Mouse (Mus musculus) liver, embryonic 12.5 days (tissue): ENCODE data around the gene Gm45717. TPM values are rescaled to one million over a fixed set of nuclear protein-coding genes. Genes with fewer than 3 reads are reported as not detected.
A peak's percentile ranks its signal among the peaks of the same experiment; 100 is the strongest.

Experiments
- ATAC-seq: fragments of 200-750 bp; cut with Nextera tagmentation; 2 replicates; pipeline ENCODE4 v1.8.0; 2017; ENCODE audit warnings: moderate number of reproducible peaks, mild to moderate bottlenecking, moderate library complexity
- H3K27ac ChIP-seq: fragments of 300-500 bp; sonication (generic); 2 replicates; pipeline ENCODE4 v1.5.1; 2016; ENCODE audit warnings: mild to moderate bottlenecking
- H3K27me3 ChIP-seq: fragments of 300-500 bp; sonication (generic); replicated peaks from 2 replicates; pipeline ENCODE4 v1.6.1; 2016; ENCODE audit warnings: mild to moderate bottlenecking, moderate library complexity
- H3K36me3 ChIP-seq: fragments of 300-500 bp; sonication (generic); 2 replicates; pipeline ENCODE4 v1.6.1; 2016; ENCODE audit warnings: mild to moderate bottlenecking, moderate library complexity
- H3K4me1 ChIP-seq: fragments of 300-500 bp; sonication (generic); 2 replicates; pipeline ENCODE4 v1.6.1; 2016
- H3K4me2 ChIP-seq: fragments of 300-500 bp; sonication (generic); 2 replicates; pipeline ENCODE4 v1.6.1; 2016; ENCODE audit warnings: mild to moderate bottlenecking, moderate library complexity
- H3K4me3 ChIP-seq: fragments of 300-500 bp; sonication (generic); 2 replicates; pipeline ENCODE4 v1.5.1; 2016; ENCODE audit warnings: mild to moderate bottlenecking, moderate library complexity
- H3K9ac ChIP-seq: fragments of 300-500 bp; sonication (generic); 2 replicates; pipeline ENCODE4 v1.6.1; 2016; ENCODE audit warnings: mild to moderate bottlenecking, moderate library complexity
- H3K9me3 ChIP-seq: fragments of 300-500 bp; sonication (generic); replicated peaks from 2 replicates; pipeline ENCODE4 v1.6.1; 2016; ENCODE audit warnings: mild to moderate bottlenecking, moderate library complexity
- WGBS: fragments of 180-500 bp; shearing (Covaris S2); methylation state at CpG from one replicate; pipeline ENCODE4 v1.1.7; 2016; ENCODE audit not compliant: insufficient replicate concordance; 5-methylcytosine and 5-hydroxymethylcytosine counted together
- polyA plus RNA-seq: library from polyadenylated mRNA; unstranded; fragments of >200 nt; fragmentation: Nextera tagmentation; extraction: Ambion mirVana; gene quantifications from 2 replicates; pipeline ENCODE4 v1.2.1, GENCODE M21; 2016

Gm45717 gene
- polyA plus RNA-seq, 1 experiment from 2014 or later, result not detected

DNA sequence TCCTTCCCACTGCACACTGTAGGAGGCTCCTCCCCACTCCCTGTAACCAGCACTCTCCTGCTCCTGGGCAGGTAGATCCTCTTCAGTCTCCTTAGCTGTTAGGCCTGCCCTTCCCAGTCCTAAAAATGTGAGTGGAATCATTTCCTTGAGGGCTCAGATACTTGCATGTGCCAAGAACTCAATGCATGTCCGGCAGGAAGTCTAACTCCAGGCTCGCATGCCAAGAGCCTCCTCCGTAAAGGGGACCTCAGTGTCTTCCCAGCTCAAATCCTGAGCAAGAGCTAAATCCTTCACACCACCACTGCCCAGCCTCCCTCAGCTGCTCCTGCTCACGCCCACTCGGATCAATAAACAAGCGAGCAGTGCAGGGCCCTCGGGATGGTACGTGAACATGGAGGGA lies 4.7 kb downstream of the Gm45717 start:
- H3K4me2 ChIP-seq, result no peak overlapping the region
- WGBS, result 75% methylated on average over 8 of the region's 8 CpGs
- no peaks in the 10 kb centered on the region for H3K9me3 ChIP-seq
- no peaks in the 10 kb centered on the region for H3K27me3 ChIP-seq
- no peak for ATAC-seq
- H3K36me3 ChIP-seq, result peaks cover 40% of the 10 kb centered on the region
- H3K4me3 ChIP-seq, result no peak overlapping the region
- H3K27ac ChIP-seq, result no peak overlapping the region
- peaks cover 79% of the 10 kb centered on the region for H3K4me1 ChIP-seq
- no peak overlapping the region for H3K9ac ChIP-seq

DNA sequence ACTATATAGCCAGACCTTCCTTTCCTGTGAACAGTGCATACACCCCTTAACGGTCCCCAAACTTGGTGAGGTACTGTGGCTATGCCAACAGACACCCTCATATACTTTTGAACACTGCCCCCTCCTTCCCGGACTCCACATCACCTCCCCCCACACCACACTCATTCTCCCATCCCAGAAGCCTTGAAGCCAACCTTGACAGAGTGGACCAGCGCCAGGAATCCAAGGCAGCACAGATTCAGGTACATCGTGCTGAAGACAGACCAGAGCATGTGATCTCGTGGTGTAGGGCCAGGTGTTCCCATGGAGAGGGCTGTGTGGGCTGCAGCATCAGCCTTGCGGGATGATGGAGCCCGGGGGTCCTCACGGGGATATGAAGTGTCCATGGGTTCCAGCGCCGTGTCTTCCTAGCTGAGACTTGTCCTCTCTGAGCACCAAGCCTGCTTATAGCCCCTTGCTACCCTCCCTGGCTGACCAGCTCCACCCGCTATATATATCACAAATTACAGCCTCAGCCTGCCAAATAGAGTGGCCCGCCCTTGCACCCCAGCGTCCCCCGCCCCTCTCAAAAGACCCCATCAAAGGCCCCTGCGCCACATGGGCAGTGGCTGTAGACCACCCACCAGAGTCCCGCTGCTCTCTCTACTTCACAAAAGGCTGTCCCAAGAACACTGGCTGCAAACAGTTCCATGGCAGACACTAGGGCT lies 5.8 kb downstream of the Gm45717 start, which contains the start of gene Ifitm5:
Gene Ifitm5 (minus strand): TSS at position 468 of the 707 bp plus-strand sequence.
- peaks cover 73% of the 10 kb centered on the region for H3K4me1 ChIP-seq
- H3K36me3 ChIP-seq, result peaks cover 51% of the 10 kb centered on the region
- no peak within 1 kb of the TSS for H3K27ac ChIP-seq
- ATAC-seq, result no peak
- no peak within 1 kb of the TSS for H3K9ac ChIP-seq
- no peak within 1 kb of the TSS for H3K4me3 ChIP-seq
- WGBS, result 74% methylated on average over 16 of the region's 16 CpGs
- no peaks in the 10 kb centered on the region for H3K27me3 ChIP-seq
- no peak within 1 kb of the TSS for H3K4me2 ChIP-seq
- no peaks in the 10 kb centered on the region for H3K9me3 ChIP-seq

DNA sequence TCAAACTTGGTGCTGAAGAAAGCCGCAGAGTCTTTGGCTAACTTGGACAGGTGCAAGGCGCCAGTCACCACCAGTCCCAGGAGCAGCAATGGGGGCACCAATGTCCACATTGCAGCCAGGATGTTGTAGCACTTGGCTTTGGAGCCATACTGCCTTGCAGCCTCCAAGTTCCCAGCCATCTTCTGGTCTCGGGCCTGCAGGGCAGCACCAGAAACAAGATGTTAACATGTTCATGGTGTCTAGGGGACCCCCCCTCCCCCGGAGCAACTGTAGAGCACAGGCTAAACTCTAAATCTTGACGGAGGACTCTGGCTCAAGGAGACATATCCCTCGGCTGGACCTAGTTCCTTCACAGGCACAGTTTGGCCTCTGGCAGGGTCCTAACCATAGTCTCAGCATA lies 6.5 kb downstream of the Gm45717 start:
- Histone ChIP-seq H3K36me3 (peaks cover 53% of the 10 kb centered on the region), H3K4me1 (peaks cover 66% of the 10 kb centered on the region), H3K4me2 (no peak overlapping the region), H3K27me3 (no peaks in the 10 kb centered on the region), H3K9me3 (no peaks in the 10 kb centered on the region), H3K27ac (no peak overlapping the region), H3K4me3 (no peak overlapping the region), H3K9ac (no peak overlapping the region)
- 70% methylated on average over 6 of the region's 6 CpGs for WGBS
- no peak for ATAC-seq

DNA sequence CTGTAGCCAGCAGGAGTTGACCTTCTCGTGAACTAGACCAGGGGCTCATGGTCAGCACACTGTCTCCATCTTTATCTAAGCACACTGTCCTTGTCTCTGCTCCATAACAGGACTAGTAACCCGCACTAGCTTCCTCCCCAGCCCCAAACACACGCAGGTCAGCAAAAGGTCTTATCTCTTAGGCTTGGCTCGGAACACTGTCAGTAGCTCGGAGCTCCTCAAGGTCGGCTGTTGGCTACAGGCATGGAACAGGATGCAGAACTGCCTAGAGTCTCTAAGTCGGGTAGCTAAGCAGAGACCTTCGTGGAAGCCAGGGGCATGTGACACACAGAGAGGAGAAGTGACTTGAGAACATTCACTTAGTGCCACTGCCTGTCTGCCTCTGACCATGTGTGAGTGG lies 7.6 kb downstream of the Gm45717 start:
- H3K36me3 ChIP-seq, result peaks cover 56% of the 10 kb centered on the region
- H3K27me3 ChIP-seq, result no peaks in the 10 kb centered on the region
- H3K4me2 ChIP-seq, result no peak overlapping the region
- no peak for ATAC-seq
- H3K9me3 ChIP-seq, result no peaks in the 10 kb centered on the region
- H3K4me1 ChIP-seq, result peaks cover 60% of the 10 kb centered on the region
- H3K27ac ChIP-seq, result peak overlapping the region; percentile 38
- 26% methylated on average over 8 of the region's 8 CpGs for WGBS
- H3K4me3 ChIP-seq, result no peak overlapping the region
- no peak overlapping the region for H3K9ac ChIP-seq

DNA sequence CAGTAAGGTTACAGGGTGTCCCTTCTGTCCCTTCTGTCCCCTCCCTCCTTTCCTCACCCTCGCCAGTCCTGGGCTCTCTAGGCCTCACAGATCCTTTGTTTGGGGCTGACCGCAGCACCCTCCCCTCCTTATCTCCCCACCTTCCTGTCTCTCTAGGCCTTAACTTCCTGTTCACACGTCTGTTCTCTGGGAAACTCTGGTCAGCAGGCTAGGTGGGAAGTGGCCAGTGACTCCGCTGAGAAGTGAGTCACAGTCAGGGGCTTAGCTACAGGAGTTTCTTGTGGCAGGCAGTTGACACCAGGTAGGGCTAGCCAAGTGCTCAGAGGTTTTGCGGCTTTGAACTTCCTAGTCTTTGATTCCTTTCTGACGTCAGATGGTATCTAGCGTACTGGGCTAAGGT lies 8.8 kb downstream of the Gm45717 start:
- peak; percentile 21; the same call in 1 of the 2 replicates for ATAC-seq
- H3K27me3 ChIP-seq, result no peaks in the 10 kb centered on the region
- no peak overlapping the region for H3K4me2 ChIP-seq
- H3K27ac ChIP-seq, result peak overlapping the region; percentile 28; the same call in 1 of the 2 replicates
- 13% methylated on average over 7 of the region's 7 CpGs for WGBS
- H3K4me3 ChIP-seq, result no peak overlapping the region
- peaks cover 50% of the 10 kb centered on the region for H3K36me3 ChIP-seq
- peak overlapping the region; percentile 9; the same call in 1 of the 2 replicates for H3K9ac ChIP-seq
- H3K9me3 ChIP-seq, result no peaks in the 10 kb centered on the region
- H3K4me1 ChIP-seq, result peaks cover 64% of the 10 kb centered on the region

DNA sequence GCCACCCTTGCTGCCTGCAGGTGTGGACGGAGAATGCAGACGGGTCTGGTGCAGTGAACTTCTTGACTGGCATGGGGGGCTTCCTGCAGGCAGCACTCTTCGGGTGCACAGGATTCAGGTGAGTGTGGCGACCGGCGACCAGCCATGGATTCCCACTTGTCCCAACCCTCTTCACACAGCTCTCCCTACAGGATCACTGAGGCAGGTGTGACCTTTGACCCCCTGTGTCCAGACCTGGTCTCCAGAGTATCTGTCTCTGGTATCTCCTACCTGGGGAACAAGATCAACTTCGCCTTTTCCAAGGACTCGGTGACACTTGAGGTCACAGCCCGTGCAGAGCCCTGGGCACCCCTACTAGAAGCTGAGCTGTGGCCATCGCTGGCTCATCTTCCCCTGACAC lies 9.4 kb downstream of the Gm45717 start:
- Histone ChIP-seq H3K27me3 (no peaks in the 10 kb centered on the region), H3K4me3 (no peak overlapping the region), H3K4me1 (peaks cover 61% of the 10 kb centered on the region), H3K36me3 (peaks cover 50% of the 10 kb centered on the region), H3K4me2 (no peak overlapping the region), H3K9me3 (no peaks in the 10 kb centered on the region), H3K9ac (no peak overlapping the region), H3K27ac (0 out of 2 replicates have a peak overlapping the region, but pooled peaks have one; percentile 28)
- 71% methylated on average over 10 of the region's 10 CpGs for WGBS
- no peak for ATAC-seq

DNA sequence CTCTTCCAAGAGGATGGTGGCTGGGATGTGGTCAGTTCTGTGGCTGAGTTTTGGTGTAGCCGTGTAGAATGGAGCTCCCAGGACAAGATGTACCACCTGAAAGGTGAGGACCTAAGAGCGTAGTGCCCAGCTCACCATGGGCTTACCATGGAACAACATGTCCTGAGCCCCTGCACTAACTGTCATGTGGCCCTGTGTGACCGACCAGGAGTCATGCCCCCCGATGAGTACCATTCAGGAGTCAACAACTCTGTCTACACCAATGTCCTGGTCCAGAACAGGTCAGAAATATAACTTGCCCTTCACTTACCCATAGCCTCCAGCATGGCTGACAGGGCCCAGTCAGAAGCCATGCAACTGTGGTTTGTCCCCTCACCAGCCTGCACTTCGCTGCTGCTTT lies 10.5 kb downstream of the Gm45717 start:
- Histone ChIP-seq H3K27me3 (no peaks in the 10 kb centered on the region), H3K27ac (no peak overlapping the region), H3K9me3 (no peaks in the 10 kb centered on the region), H3K4me2 (no peak overlapping the region), H3K36me3 (peaks cover 50% of the 10 kb centered on the region), H3K4me1 (peaks cover 57% of the 10 kb centered on the region), H3K4me3 (no peak overlapping the region), H3K9ac (no peak overlapping the region)
- ATAC-seq, result no peak
- 74% methylated on average over 5 of the region's 5 CpGs for WGBS

DNA sequence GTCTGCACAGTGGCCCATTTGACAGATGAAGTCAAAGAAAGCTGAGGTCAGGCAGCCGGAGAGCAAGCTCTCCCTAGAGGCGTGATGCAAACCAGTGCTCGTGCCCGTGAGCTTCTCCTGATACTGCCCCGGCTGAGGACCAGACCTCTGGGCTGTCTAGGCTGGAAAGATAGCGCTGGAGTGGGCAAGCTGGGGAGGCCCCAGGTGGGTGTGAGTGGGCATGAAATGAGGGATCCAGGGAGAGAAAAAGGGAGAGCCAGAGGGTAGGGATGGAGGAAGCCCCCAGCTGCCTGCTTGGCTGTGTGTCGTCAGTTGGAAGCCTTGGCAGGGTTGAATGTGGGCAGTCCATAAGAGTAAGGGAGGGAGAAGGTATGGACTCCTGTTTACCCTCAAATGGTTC lies 11.5 kb downstream of the Gm45717 start:
- H3K36me3 ChIP-seq, result peaks cover 46% of the 10 kb centered on the region
- H3K9me3 ChIP-seq, result no peaks in the 10 kb centered on the region
- no peak overlapping the region for H3K4me2 ChIP-seq
- ATAC-seq, result no peak
- H3K27ac ChIP-seq, result no peak overlapping the region
- H3K4me3 ChIP-seq, result no peak overlapping the region
- 68% methylated on average over 7 of the region's 7 CpGs for WGBS
- no peak overlapping the region for H3K9ac ChIP-seq
- peaks cover 3% of the 10 kb centered on the region; the same call in 1 of the 2 replicates for H3K27me3 ChIP-seq
- H3K4me1 ChIP-seq, result peaks cover 65% of the 10 kb centered on the region

DNA sequence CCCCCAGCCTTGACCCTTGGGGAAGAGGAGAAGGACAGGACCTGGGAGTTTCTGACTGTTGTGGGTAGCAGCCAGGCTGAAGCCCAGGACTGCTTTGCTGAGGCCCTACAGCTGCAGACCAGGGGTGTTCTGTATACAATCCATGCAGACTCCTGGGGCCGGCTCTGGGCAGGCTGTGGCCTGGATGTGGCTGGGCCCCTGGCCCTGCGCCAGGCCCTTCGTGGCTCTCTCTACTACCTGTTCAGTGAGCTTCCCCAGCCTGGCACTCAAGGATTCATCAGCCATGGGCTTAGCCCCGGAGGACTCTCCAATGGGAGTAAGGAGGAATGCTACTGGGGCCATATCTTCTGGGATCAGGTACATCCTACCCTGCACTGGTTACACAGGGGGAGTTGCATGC lies 12.4 kb downstream of the Gm45717 start:
- H3K9ac ChIP-seq, result no peak overlapping the region
- H3K27me3 ChIP-seq, result peaks cover 3% of the 10 kb centered on the region; the same call in 1 of the 2 replicates
- 0 out of 2 replicates have a peak overlapping the region, but pooled peaks have one; percentile 24 for H3K27ac ChIP-seq
- WGBS, result 84% methylated on average over 4 of the region's 4 CpGs
- H3K4me3 ChIP-seq, result no peak overlapping the region
- no peak overlapping the region for H3K4me2 ChIP-seq
- no peak for ATAC-seq
- H3K9me3 ChIP-seq, result no peaks in the 10 kb centered on the region
- H3K4me1 ChIP-seq, result peaks cover 61% of the 10 kb centered on the region
- H3K36me3 ChIP-seq, result peaks cover 38% of the 10 kb centered on the region

DNA sequence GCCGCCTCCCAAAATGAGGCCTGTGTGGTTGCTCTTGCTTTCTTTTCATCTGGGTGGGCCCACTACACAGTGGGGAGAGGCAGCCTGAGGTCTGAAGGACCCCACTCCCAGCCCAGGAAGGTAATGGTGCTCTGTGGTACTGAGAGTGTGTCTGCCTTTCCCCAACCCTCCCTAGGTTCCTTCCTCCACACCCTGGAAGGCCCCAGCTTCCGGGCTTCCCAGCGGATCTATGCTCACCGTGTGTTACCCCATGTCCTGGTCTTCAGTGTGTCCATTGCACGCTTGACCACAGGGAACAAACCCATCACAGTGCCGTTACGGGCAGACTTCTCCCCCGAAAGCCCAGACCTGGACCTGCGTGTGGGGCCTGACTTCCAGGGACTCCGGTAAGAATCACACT lies 12.9 kb downstream of the Gm45717 start:
- Histone ChIP-seq H3K27me3 (peaks cover 6% of the 10 kb centered on the region; the same call in 1 of the 2 replicates), H3K4me1 (peaks cover 56% of the 10 kb centered on the region), H3K4me2 (no peak overlapping the region), H3K9me3 (no peaks in the 10 kb centered on the region), H3K9ac (no peak overlapping the region), H3K36me3 (peaks cover 32% of the 10 kb centered on the region), H3K27ac (peak overlapping the region; percentile 24; the same call in 1 of the 2 replicates), H3K4me3 (no peak overlapping the region)
- ATAC-seq, result no peak
- 85% methylated on average over 10 of the region's 10 CpGs for WGBS

DNA sequence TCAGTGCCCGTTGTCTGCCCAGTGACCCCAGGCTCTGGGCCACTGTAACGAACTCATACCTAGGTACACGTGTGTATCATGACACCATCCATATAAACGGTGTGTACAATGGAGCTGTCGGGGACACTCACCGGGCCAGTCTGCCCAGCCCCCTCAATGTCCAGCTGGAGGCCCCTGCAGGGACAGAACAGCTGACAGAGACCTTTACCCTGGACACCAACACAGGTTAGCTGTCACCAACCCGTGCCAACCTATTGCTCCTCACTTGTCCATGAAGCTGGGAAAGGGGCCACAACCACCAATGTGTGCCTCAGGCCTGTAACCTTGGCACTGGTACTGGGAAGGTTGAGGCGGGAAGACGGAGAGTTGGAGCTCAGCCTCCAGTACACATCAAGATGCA lies 13.4 kb downstream of the Gm45717 start:
- Histone ChIP-seq H3K27ac (peak overlapping the region; percentile 78), H3K4me3 (peak overlapping the region; percentile 62), H3K4me2 (peak overlapping the region; percentile 77), H3K9ac (peak overlapping the region; percentile 70), H3K27me3 (peaks cover 9% of the 10 kb centered on the region; the same call in 1 of the 2 replicates), H3K36me3 (peaks cover 29% of the 10 kb centered on the region), H3K9me3 (no peaks in the 10 kb centered on the region), H3K4me1 (peaks cover 51% of the 10 kb centered on the region)
- ATAC-seq, result no peak
- 61% methylated on average over 9 of the region's 9 CpGs for WGBS

DNA sequence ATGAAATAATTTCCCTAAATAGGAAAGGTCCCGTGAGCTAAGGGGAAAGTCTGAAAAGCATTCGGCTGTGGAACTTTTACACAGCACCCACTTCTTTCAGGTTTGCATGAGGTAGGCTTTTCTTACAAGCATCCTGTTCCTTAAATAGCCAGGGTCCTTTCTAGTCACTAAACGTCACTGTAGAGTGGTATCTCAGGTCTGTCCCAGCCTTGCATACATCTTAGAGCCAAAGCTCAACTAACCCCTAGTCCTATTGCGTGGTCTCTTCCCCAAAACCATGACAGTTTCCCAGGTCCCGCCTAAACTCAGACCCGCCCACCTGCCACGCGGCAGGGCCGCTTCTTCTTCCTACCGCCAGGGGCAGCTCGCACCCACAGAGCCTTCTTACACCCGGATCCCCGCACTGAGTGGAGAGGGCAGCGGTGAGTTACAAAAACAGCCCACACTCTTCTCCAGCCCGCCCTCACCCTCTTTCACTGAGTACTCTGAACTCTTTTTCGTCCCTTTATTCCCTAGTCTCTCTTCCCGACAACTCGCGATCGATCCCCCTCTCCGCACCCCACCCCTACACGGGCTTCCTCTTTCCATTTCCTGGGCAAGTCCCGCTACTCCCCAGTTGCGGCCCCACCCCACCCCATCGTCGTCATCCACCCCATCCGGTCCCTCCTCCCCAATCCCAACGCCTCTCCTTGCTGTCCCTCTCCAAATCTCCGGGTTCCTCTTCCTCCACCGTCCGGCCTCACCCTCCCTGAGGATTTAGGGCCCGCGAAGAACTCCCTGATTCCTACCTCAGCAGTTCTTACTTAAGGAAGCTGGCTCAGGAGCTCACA lies 14.3 kb downstream of the Gm45717 start, which contains the start of gene Pgghg:
Gene Pgghg (plus strand): TSS at position 170 of the 830 bp plus-strand sequence.
- Histone ChIP-seq H3K9ac (peak within 1 kb of the TSS; percentile 70), H3K27ac (peak within 1 kb of the TSS; percentile 78), H3K4me3 (peak within 1 kb of the TSS; percentile 62), H3K27me3 (peaks cover 16% of the 10 kb centered on the region; the same call in 1 of the 2 replicates), H3K4me1 (peaks cover 42% of the 10 kb centered on the region), H3K4me2 (peak within 1 kb of the TSS; percentile 77), H3K9me3 (no peaks in the 10 kb centered on the region), H3K36me3 (peaks cover 20% of the 10 kb centered on the region)
- ATAC-seq, result peak; percentile 88
- 1% methylated on average over 33 of the region's 33 CpGs for WGBS
